ENCODE assay signal across 22 mouse cellular contexts in the genomic region with DNA sequence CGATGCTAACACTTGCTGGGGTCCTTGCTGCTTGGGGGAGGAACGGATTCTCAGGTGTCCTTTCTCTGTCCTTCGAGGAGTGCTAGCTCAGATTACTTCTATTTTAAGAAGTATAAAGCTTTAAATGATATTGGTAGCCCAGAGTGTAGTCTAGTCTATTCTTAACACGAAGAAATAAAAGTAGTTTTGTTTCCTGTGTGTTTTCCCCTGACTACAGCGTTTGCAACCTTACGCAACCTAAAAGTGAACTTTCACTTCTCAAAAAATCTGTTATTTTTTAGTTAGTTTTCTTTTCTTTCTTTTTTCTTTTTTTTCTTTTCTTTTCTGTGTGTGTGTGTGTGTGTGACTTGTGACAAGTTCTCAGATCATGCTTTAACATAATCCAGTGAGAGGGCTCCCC. TPM values are rescaled to one million over a fixed set of nuclear protein-coding genes. Genes with fewer than 3 reads are reported as not detected.
DNase-seq lines count a peak whose midpoint lies in the region; ATAC-seq and TF ChIP-seq lines count a peak whose summit lies in the region.
"Had no signal": no experiment of that assay in that cellular context is flagged by ENCODE, and none has a peak within 500 bp of the region (broad histone marks: within the 10 kb centered on the region; RNA-seq: fewer than 3 reads in every experiment).

No protein-coding gene starts in this region.

- no peak for TF ChIP-seq CTCF in gastrocnemius, adult 2 months (IDR thresholded peaks at IDR 0.05)

- no peak for ATAC-seq in forebrain, embryonic 14.5 days
- ATAC-seq: forebrain, embryonic 13.5 days; hindbrain, postnatal 0 days; Patski had no signal

- 12% methylated on average over 6 of the region's 6 CpGs for WGBS in macrophage (ENCODE audit: missing documents)
- 84% methylated on average over 6 of the region's 6 CpGs for WGBS in forebrain, embryonic 14.5 days

- peak overlapping the region; percentile 24; the same call in 1 of the 2 replicates for H3K27ac ChIP-seq in gastrocnemius, adult 2 months
- peak overlapping the region; percentile 90 for H3K27ac ChIP-seq in macrophage
- no peak overlapping the region for H3K27ac ChIP-seq in forebrain, embryonic 14.5 days (ENCODE audit: low read depth, low read length)
- H3K27ac ChIP-seq: embryonic facial prominence, embryonic 10.5 days; forebrain, embryonic 13.5 days; heart, adult 2 months; heart, embryonic 15.5 days; hindbrain, embryonic 13.5 days; hindbrain, postnatal 0 days had no signal

- H3K27me3 ChIP-seq in splenic B cell, adult 2 months (ENCODE audit: control insufficient read depth, insufficient read depth, low read length, poor library complexity, severe bottlenecking), result no peaks in the 10 kb centered on the region
- H3K27me3 ChIP-seq in forebrain, embryonic 14.5 days (replicated peaks; ENCODE audit: control insufficient read depth, insufficient read depth, low read length), result no peaks in the 10 kb centered on the region
- H3K27me3 ChIP-seq: forebrain, embryonic 13.5 days; heart, embryonic 15.5 days; hindbrain, embryonic 13.5 days; Patski had no signal

- no peaks in the 10 kb centered on the region for H3K79me2 ChIP-seq in macrophage (ENCODE audit: inconsistent target)

- H3K36me3 ChIP-seq in macrophage (ENCODE audit: inconsistent target), result no peaks in the 10 kb centered on the region
- no peaks in the 10 kb centered on the region for H3K36me3 ChIP-seq in splenic B cell, adult 2 months (ENCODE audit: control insufficient read depth, insufficient read depth, low read length, poor library complexity, severe bottlenecking)
- H3K36me3 ChIP-seq in forebrain, embryonic 14.5 days (ENCODE audit: control insufficient read depth, insufficient read depth, low read length), result no peaks in the 10 kb centered on the region
- H3K36me3 ChIP-seq: embryonic facial prominence, embryonic 10.5 days; heart, embryonic 15.5 days; hindbrain, embryonic 13.5 days had no signal

- H3K4me1 ChIP-seq in forebrain, embryonic 14.5 days (ENCODE audit: control insufficient read depth, insufficient read depth, low read length), result no peaks in the 10 kb centered on the region
- H3K4me1 ChIP-seq: forebrain, embryonic 13.5 days; heart, embryonic 15.5 days; hindbrain, embryonic 13.5 days had no signal

- no peak overlapping the region for H3K4me3 ChIP-seq in gastrocnemius, adult 2 months
- H3K4me3 ChIP-seq in macrophage (ENCODE audit: inconsistent target), result no peak overlapping the region
- no peak overlapping the region for H3K4me3 ChIP-seq in forebrain, embryonic 14.5 days (ENCODE audit: low read depth, low read length)
- H3K4me3 ChIP-seq: embryonic facial prominence, embryonic 10.5 days; forebrain, embryonic 13.5 days; heart, adult 2 months; heart, embryonic 15.5 days; hindbrain, embryonic 13.5 days had no signal

- no peak overlapping the region for H3K4me2 ChIP-seq in forebrain, embryonic 14.5 days (ENCODE audit: low read length)
- H3K4me2 ChIP-seq: forebrain, embryonic 13.5 days; heart, embryonic 11.5 days; heart, embryonic 15.5 days; hindbrain, embryonic 13.5 days had no signal

- DNase-seq in gastrocnemius, adult 2 months, result no peak
- no peak for DNase-seq in gastrocnemius, postnatal 10 days
- DNase-seq in adipocyte (ENCODE audit: low spot score), result peak; percentile 38
- DNase-seq in splenic B cell, adult 2 months (ENCODE audit: low read depth, low spot score), result peak; percentile 49
- DNase-seq in T-cell, adult 2 months (ENCODE audit: low spot score), result no peak
- DNase-seq in forebrain, embryonic 14.5 days (ENCODE audit: low spot score), result no peak
- DNase-seq: adrenal gland, adult 8-10 months; cerebellum, adult 11-12 months; cerebellum, adult 9-10 months; cerebellum, postnatal 25 days; heart, adult 2 months; heart, postnatal 14 days had no signal

- no peak overlapping the region for H3K9ac ChIP-seq in forebrain, embryonic 14.5 days (ENCODE audit: low read length)
- H3K9ac ChIP-seq: forebrain, embryonic 13.5 days; heart, embryonic 15.5 days; hindbrain, embryonic 13.5 days had no signal

- H3K9me3 ChIP-seq in forebrain, embryonic 14.5 days (replicated peaks; ENCODE audit: control insufficient read depth, low read length), result no peaks in the 10 kb centered on the region
- H3K9me3 ChIP-seq: embryonic facial prominence, embryonic 10.5 days; forebrain, embryonic 13.5 days; heart, embryonic 15.5 days; hindbrain, embryonic 13.5 days had no signal

- intact Hi-C loops in gastrocnemius, adult 2 months (cut with DNase I), result no loop called here

RNA-seq across cellular contexts. Expression of a gene that starts 5.3 kb away (rescaled TPM):
- 1 to 10 TPM in 1 of 2 experiments, under 1 TPM in 1; 0.77 to 4.3 TPM for total RNA-seq in gastrocnemius, adult 2 months (2021)
- 1 to 10 TPM; 4.2 to 6.0 TPM for total RNA-seq in gastrocnemius, postnatal 10 days (2021)
- total RNA-seq in macrophage (2018; cell fraction: chromatin; rRNA removed), result 10 to 100 TPM in 1 of 26 experiments, 1 to 10 TPM in 22, under 1 TPM in 1, not detected in 2; 0.96 to 11.9 (median 3.2) TPM
- 10 to 100 TPM; 14.4 to 29.0 (median 19.4) TPM for total RNA-seq in macrophage (2018; cell fraction: cytosol; rRNA removed)
- 10 to 100 TPM in 16 of 26 experiments, 1 to 10 TPM in 10; 3.9 to 43.1 (median 11.1) TPM for total RNA-seq in macrophage (2018; cell fraction: nucleus; rRNA removed)
- 21.1 to 134 TPM (median 134 TPM) in 3 replicates for polyA plus RNA-seq in macrophage (2018)
- polyA plus RNA-seq in forebrain, embryonic 14.5 days (2014; fragmentation: Nextera tagmentation; extraction: Ambion mirVana), result 1.1 and 1.8 TPM in 2 replicates
- total RNA-seq: hematopoietic stem cell, adult 5-6 weeks had no signal
- polyA plus RNA-seq: heart, embryonic 11.5 days; Patski had no signal

RNA-seq across cellular contexts. Expression of a gene that starts 11.8 kb away (rescaled TPM):
- total RNA-seq in gastrocnemius, adult 2 months (2021), result 10 to 100 TPM; 17.3 to 26.6 TPM
- total RNA-seq in gastrocnemius, postnatal 10 days (2021), result 10 to 100 TPM; 23.1 to 23.8 TPM
- total RNA-seq in macrophage (2018; cell fraction: chromatin; rRNA removed), result 1,000 to 10,000 TPM in 11 of 26 experiments, 100 to 1,000 TPM in 15; 258 to 1,533 (median 875) TPM
- total RNA-seq in macrophage (2018; cell fraction: cytosol; rRNA removed), result 100 to 1,000 TPM in 5 of 26 experiments, 10 to 100 TPM in 21; 50.7 to 118 (median 77.3) TPM
- total RNA-seq in macrophage (2018; cell fraction: nucleus; rRNA removed), result 1,000 to 10,000 TPM in 1 of 26 experiments, 100 to 1,000 TPM in 25; 144 to 1,074 (median 581) TPM
- polyA plus RNA-seq in macrophage (2018), result 80.5 to 140 TPM (median 104 TPM) in 3 replicates
- polyA plus RNA-seq in forebrain, embryonic 14.5 days (2014; fragmentation: Nextera tagmentation; extraction: Ambion mirVana), result 75.0 and 87.6 TPM in 2 replicates

RNA-seq across cellular contexts. Expression of a gene that starts 13.7 kb away (rescaled TPM):
- total RNA-seq in gastrocnemius, adult 2 months (2021), result 10 to 100 TPM; 89.0 to 96.5 TPM
- 10 to 100 TPM; 76.2 to 89.2 TPM for total RNA-seq in gastrocnemius, postnatal 10 days (2021)
- total RNA-seq in macrophage (2018; cell fraction: chromatin; rRNA removed), result 100 to 1,000 TPM in 25 of 26 experiments, 10 to 100 TPM in 1; 81.5 to 370 (median 203) TPM
- total RNA-seq in macrophage (2018; cell fraction: cytosol; rRNA removed), result 10 to 100 TPM; 38.5 to 75.5 (median 63.8) TPM
- 100 to 1,000 TPM in 19 of 26 experiments, 10 to 100 TPM in 7; 63.1 to 228 (median 121) TPM for total RNA-seq in macrophage (2018; cell fraction: nucleus; rRNA removed)
- polyA plus RNA-seq in macrophage (2018), result 63.7 to 85.3 TPM (median 76.3 TPM) in 3 replicates
- 8.2 and 15.3 TPM in 2 replicates for polyA plus RNA-seq in forebrain, embryonic 14.5 days (2014; fragmentation: Nextera tagmentation; extraction: Ambion mirVana)

RNA-seq across cellular contexts. Expression of a gene that starts 18.9 kb away (rescaled TPM):
- 1 to 10 TPM; 2.4 to 2.8 TPM for total RNA-seq in gastrocnemius, adult 2 months (2021)
- total RNA-seq in gastrocnemius, postnatal 10 days (2021), result 1 to 10 TPM; 1.7 to 2.4 TPM
- 1 to 10 TPM in 2 of 26 experiments, not detected in 24; 1.3 TPM for total RNA-seq in macrophage (2018; cell fraction: chromatin; rRNA removed)
- under 1 TPM in 20 of 26 experiments, not detected in 6; 0.11 to 0.80 (median 0.37) TPM for total RNA-seq in macrophage (2018; cell fraction: cytosol; rRNA removed)
- total RNA-seq in macrophage (2018; cell fraction: nucleus; rRNA removed), result 1 to 10 TPM in 3 of 26 experiments, under 1 TPM in 1, not detected in 22; 0.82 to 2.4 (median 1.9) TPM
- 0.50 to 0.59 TPM in 2 of 3 replicates, not detected in the other for polyA plus RNA-seq in macrophage (2018)
- polyA plus RNA-seq in forebrain, embryonic 14.5 days (2014; fragmentation: Nextera tagmentation; extraction: Ambion mirVana), result 26.1 and 30.6 TPM in 2 replicates
- total RNA-seq: heart, adult 2 months; hematopoietic stem cell, adult 5-6 weeks had no signal

RNA-seq across cellular contexts. Expression of a gene that starts 33.6 kb away (rescaled TPM):
- total RNA-seq in gastrocnemius, adult 2 months (2021), result not detected
- under 1 TPM in 1 of 2 experiments, not detected in 1; 0.14 TPM for total RNA-seq in gastrocnemius, postnatal 10 days (2021)
- total RNA-seq in macrophage (2018; cell fraction: chromatin; rRNA removed), result not detected
- total RNA-seq in macrophage (2018; cell fraction: cytosol; rRNA removed), result under 1 TPM in 1 of 26 experiments, not detected in 25; 0.10 TPM
- under 1 TPM in 1 of 26 experiments, not detected in 25; 0.55 TPM for total RNA-seq in macrophage (2018; cell fraction: nucleus; rRNA removed)
- polyA plus RNA-seq in macrophage (2018), result not detected in 3 replicates
- polyA plus RNA-seq in forebrain, embryonic 14.5 days (2014; fragmentation: Nextera tagmentation; extraction: Ambion mirVana), result not detected in 2 replicates
- total RNA-seq: gastrocnemius, adult 8-10 months; hematopoietic stem cell, adult 5-6 weeks had no signal
- polyA plus RNA-seq: heart, embryonic 11.5 days; Patski had no signal

Comparison
In these comparisons a context has a peak if more than half of its experiments do, and no peak if none do; other contexts are left out.
1. DNase-seq: peak in adipocyte (single experiment) and splenic B cell, adult 2 months (single experiment); none in gastrocnemius, adult 2 months (single experiment), gastrocnemius, postnatal 10 days (single experiment), T-cell, adult 2 months (single experiment) and forebrain, embryonic 14.5 days (single experiment).